Mouse (Mus musculus) CH12.LX (cell line): ENCODE results near the gene Elane. TPM values are rescaled to one million over a fixed set of nuclear protein-coding genes. Genes with fewer than 3 reads are reported as not detected.

Source experiments
- DNase-seq: peaks from one replicate; pipeline ENCODE4 v3.0.0-alpha.2; 2013; ENCODE audit errors: extremely low read depth
- H3K27ac ChIP-seq: 2 replicates; pipeline ENCODE4 v1.5.1; 2012; ENCODE audit warnings: low read depth, mild to moderate bottlenecking, control low read depth, moderate library complexity; ENCODE audit not compliant: insufficient read depth
- H3K27me3 ChIP-seq: replicated peaks from 2 replicates; pipeline ENCODE3; 2012; ENCODE audit warnings: inconsistent platforms
- H3K36me3 ChIP-seq, 2 experiments: replicated peaks in 1 of 2; 2 replicates each; pipeline versions ENCODE3 to v1.6.1; 2012; ENCODE audit warnings: inconsistent platforms in 1 of 2, low read length in 1 of 2, mild to moderate bottlenecking in 1 of 2, mixed read lengths in 1 of 2, moderate library complexity in 1 of 2; ENCODE audit not compliant: control insufficient read depth in 1 of 2, insufficient read depth in 1 of 2
- H3K4me1 ChIP-seq, 2 experiments: 2 replicates each; pipeline ENCODE4 v1.6.1; 2012; ENCODE audit warnings: inconsistent platforms in 1 of 2, moderate library complexity in 1 of 2; ENCODE audit not compliant: insufficient read depth in 2 of 2, control insufficient read depth in 1 of 2
- H3K4me2 ChIP-seq: 2 replicates; pipeline ENCODE4 v1.6.1; 2012; ENCODE audit warnings: low read depth, mild to moderate bottlenecking, control low read depth; ENCODE audit not compliant: poor library complexity, insufficient read depth, severe bottlenecking
- H3K4me3 ChIP-seq, 3 experiments: fragments of 150-350 bp in 1 of 3; sonication (generic) in 1 of 3; replicated peaks in 1 of 3; 2 replicates each; pipeline versions ENCODE3 to v1.5.1; 2011 to 2012; ENCODE audit warnings: low read depth in 2 of 3, low read length in 2 of 3, mild to moderate bottlenecking in 2 of 3, moderate library complexity in 2 of 3, control low read depth in 1 of 3, improper control_type of control experiment in 1 of 3, inconsistent platforms in 1 of 3, mixed read lengths in 1 of 3; ENCODE audit not compliant: poor library complexity in 1 of 3
- H3K79me2 ChIP-seq: replicated peaks from 2 replicates; pipeline ENCODE4 v1.6.1; 2012; ENCODE audit warnings: mild to moderate bottlenecking, moderate library complexity; ENCODE audit not compliant: control insufficient read depth, poor library complexity, insufficient read depth, severe bottlenecking; ENCODE audit errors: extremely low read depth
- H3K9ac ChIP-seq: 2 replicates; pipeline ENCODE4 v1.6.1; 2012; ENCODE audit warnings: low read depth, mild to moderate bottlenecking, control low read depth, moderate library complexity; ENCODE audit not compliant: insufficient read depth
- H3K9me3 ChIP-seq: replicated peaks from 2 replicates; pipeline ENCODE3; 2012; ENCODE audit warnings: low read length, inconsistent platforms, mixed read lengths
- BHLHE40 ChIP-seq: IDR thresholded peaks from 2 replicates; pipeline ENCODE4 v1.6.1; 2011; ENCODE audit warnings: mild to moderate bottlenecking, low read depth, low read length, improper control_type of control experiment
- CTCF ChIP-seq, 2 experiments: IDR thresholded peaks in 1 of 2; conservative IDR thresholded peaks in 1 of 2; 2 replicates each; pipeline ENCODE4 v1.5.1; 2011 to 2012; ENCODE audit warnings: low read depth in 2 of 2, low read length in 2 of 2, improper control_type of control experiment in 1 of 2, inconsistent platforms in 1 of 2, mild to moderate bottlenecking in 1 of 2, moderate library complexity in 1 of 2
- ELF1 ChIP-seq: IDR thresholded peaks from 2 replicates; pipeline ENCODE4 v1.6.1; 2014; ENCODE audit warnings: low read depth, mild to moderate bottlenecking, inconsistent platforms, low read length, improper control_type of control experiment
- MAFK ChIP-seq: IDR thresholded peaks from 2 replicates; pipeline ENCODE4 v1.6.1; 2011; ENCODE audit warnings: low read length, improper control_type of control experiment; ENCODE audit not compliant: insufficient replicate concordance
- MYC ChIP-seq: IDR thresholded peaks from 2 replicates; pipeline ENCODE4 v1.6.1; 2011; ENCODE audit warnings: low read depth, mild to moderate bottlenecking, improper control_type of control experiment, low read length
- NELFE ChIP-seq: IDR thresholded peaks from 2 replicates; pipeline ENCODE4 v1.6.1; 2011; ENCODE audit warnings: low read depth, low read length, improper control_type of control experiment
- NRF1 ChIP-seq: IDR thresholded peaks from 2 replicates; pipeline ENCODE4 v1.6.1; 2014; ENCODE audit warnings: low read depth, mild to moderate bottlenecking, inconsistent platforms, low read length, improper control_type of control experiment, moderate library complexity
- PAX5 ChIP-seq: IDR thresholded peaks from 2 replicates; pipeline ENCODE4 v1.6.1; 2012; ENCODE audit warnings: low read length, inconsistent platforms, mixed read lengths
- POLR2AphosphoS2 ChIP-seq: IDR thresholded peaks from 2 replicates; pipeline ENCODE4 v1.6.1; 2011; ENCODE audit warnings: low read depth, low read length, improper control_type of control experiment
- RCOR1 ChIP-seq: conservative IDR thresholded peaks from 2 replicates; pipeline ENCODE4 v1.6.1; 2012; ENCODE audit warnings: low read depth, mild to moderate bottlenecking, inconsistent platforms, low read length, improper control_type of control experiment
- SMC3 ChIP-seq: IDR thresholded peaks from 2 replicates; pipeline ENCODE4 v1.6.1; 2011; ENCODE audit warnings: low read depth, low read length, improper control_type of control experiment
- TCF12 ChIP-seq: IDR thresholded peaks from 2 replicates; pipeline ENCODE4 v1.6.1; 2014; ENCODE audit warnings: low read depth, mild to moderate bottlenecking, inconsistent platforms, low read length, improper control_type of control experiment
- UBTF ChIP-seq: IDR thresholded peaks from 2 replicates; pipeline ENCODE4 v1.6.1; 2012; ENCODE audit warnings: low read depth, mild to moderate bottlenecking, inconsistent platforms, low read length, improper control_type of control experiment, moderate library complexity
- USF1 ChIP-seq: IDR thresholded peaks from 2 replicates; pipeline ENCODE4 v1.6.1; 2014; ENCODE audit warnings: low read depth, mild to moderate bottlenecking, inconsistent platforms, low read length, improper control_type of control experiment
- USF2 ChIP-seq: conservative IDR thresholded peaks from 2 replicates; pipeline ENCODE4 v1.6.1; 2011; ENCODE audit warnings: low read depth, low read length, improper control_type of control experiment
- ZC3H11A ChIP-seq: IDR thresholded peaks from 2 replicates; pipeline ENCODE4 v1.6.1; 2012; ENCODE audit warnings: low read depth, mild to moderate bottlenecking, inconsistent platforms, low read length, improper control_type of control experiment
- ZNF384 ChIP-seq: IDR thresholded peaks from 2 replicates; pipeline ENCODE4 v1.6.1; 2012; ENCODE audit warnings: low read depth, low read length, improper control_type of control experiment, inconsistent platforms
- dilution Hi-C: fragments of 300-500 bp; cut with MboI; formaldehyde crosslinking; loops from 2 replicates; pipeline ENCODE4 v1.14.3; 2020; ENCODE audit warnings: low sequenced_read_pairs; ENCODE audit not compliant: extremely low pct_unique_long_range_greater_than_20kb, extremely low pct_ligation_motif_present
- in situ Hi-C: fragments of 300-500 bp; cut with MboI; formaldehyde crosslinking; loops from 3 replicates; pipeline ENCODE4 v1.14.3; 2019; ENCODE audit warnings: low sequenced_read_pairs, low pct_ligation_motif_present, low pct_unique_long_range_greater_than_20kb, mixed read lengths
- polyA plus RNA-seq: library from polyadenylated mRNA; unstranded; fragments of >175 nt; gene quantifications from 2 replicates; pipeline ENCODE4 v1.2.1, GENCODE M21; 2012; ENCODE audit warnings: low read depth; ENCODE audit not compliant: insufficient read length
- total RNA-seq, 2 experiments: library from RNA; depleted of rRNA; stranded (reverse); fragments of 300-350 nt in 1 of 2; fragments of >200 nt in 1 of 2; gene quantifications; 2 replicates each; pipeline ENCODE4 v1.2.3; 2012 to 2014

Gene Elane
- total and polyA plus RNA-seq, 3 experiments = not detected

- no peaks in the 10 kb centered on the region; the same call in 1 of the 2 replicates for H3K79me2 ChIP-seq
- H3K36me3 ChIP-seq = no peaks in the 10 kb centered on the region
- H3K4me3 ChIP-seq = no peak overlapping the region
- DNase-seq = no peak
- peaks cover 4% of the 10 kb centered on the region for H3K9me3 ChIP-seq
- dilution Hi-C loops (no loop called here), in situ Hi-C loops (loop anchor here (5.0 kb wide), 1 partner anchor 88 kb away; no protein-coding TSS in a partner anchor)
- H3K27me3 ChIP-seq = no peaks in the 10 kb centered on the region
- no peak overlapping the region for H3K9ac ChIP-seq
- no peak overlapping the region for H3K27ac ChIP-seq
- TF ChIP-seq PAX5 (no peak), MYC (no peak), ELF1 (no peak), ZC3H11A (no peak), USF2 (no peak), CTCF (conservative IDR thresholded peaks at IDR 0.05 in 1 of 2, IDR thresholded peaks at IDR 0.05 in 1 of 2; ENCODE audit: low read depth in 2 of 2, low read length in 2 of 2) (no peak), BHLHE40 (no peak), UBTF (no peak), MAFK (no peak), NELFE (no peak)
- H3K4me2 ChIP-seq = no peak overlapping the region
- peaks cover 9 to 33% of the 10 kb centered on the region in 2 experiments for H3K4me1 ChIP-seq
Measured at GRCm38 (mm10) chr10:79920056-79920890, 34.2 kb downstream of the Elane start.

GRCm38 (mm10) chr10:79920958-79921535 is 35.0 kb downstream of the Elane start, which contains the start of gene R3hdm4:
Gene R3hdm4, minus strand, starts transcription at chr10:79921208.
- DNase-seq = no peak
- no peak within 1 kb of the TSS for H3K27ac ChIP-seq
- H3K4me2 ChIP-seq = no peak within 1 kb of the TSS
- H3K36me3 ChIP-seq = no peaks in the 10 kb centered on the region
- in situ Hi-C loops = loop anchor here (5.0 kb wide), 1 partner anchor 89 kb away; no protein-coding TSS in a partner anchor
- no peak within 1 kb of the TSS for H3K4me3 ChIP-seq
- TF ChIP-seq TCF12 = no peak
- TF ChIP-seq CTCF (conservative IDR thresholded peaks at IDR 0.05 in 1 of 2, IDR thresholded peaks at IDR 0.05 in 1 of 2; ENCODE audit: low read depth in 2 of 2, low read length in 2 of 2) = no peak
- TF ChIP-seq USF1 = no peak
- TF ChIP-seq POLR2AphosphoS2 = no peak
- no peak for TF ChIP-seq NRF1
- no peak for TF ChIP-seq RCOR1
- TF ChIP-seq SMC3 = no peak
- no peak for TF ChIP-seq ZNF384
- TF ChIP-seq, all 38 proteins: peak for 0
- H3K79me2 ChIP-seq = no peaks in the 10 kb centered on the region; the same call in 1 of the 2 replicates
- peaks cover 4% of the 10 kb centered on the region for H3K9me3 ChIP-seq
- peaks cover 3 to 32% of the 10 kb centered on the region in 2 experiments for H3K4me1 ChIP-seq
- dilution Hi-C loops = no loop called here
- no peak within 1 kb of the TSS for H3K9ac ChIP-seq
- H3K27me3 ChIP-seq = no peaks in the 10 kb centered on the region
